Mouse (Mus musculus) cerebellum, postnatal 25 days (tissue): ENCODE measurements at regions not wholly inside any gene's neighbourhood (a gene's known extent, or its start where the extent isn't known, plus 50 kb on each side); places are given as distances from the start of the nearest gene placed in this dataset.

ENCODE experiments used
- DNase-seq, 2 experiments: peaks; one replicate each; pipeline ENCODE4 v3.0.0; 2021; ENCODE audit warnings: mixed read lengths in 2 of 2

DNA sequence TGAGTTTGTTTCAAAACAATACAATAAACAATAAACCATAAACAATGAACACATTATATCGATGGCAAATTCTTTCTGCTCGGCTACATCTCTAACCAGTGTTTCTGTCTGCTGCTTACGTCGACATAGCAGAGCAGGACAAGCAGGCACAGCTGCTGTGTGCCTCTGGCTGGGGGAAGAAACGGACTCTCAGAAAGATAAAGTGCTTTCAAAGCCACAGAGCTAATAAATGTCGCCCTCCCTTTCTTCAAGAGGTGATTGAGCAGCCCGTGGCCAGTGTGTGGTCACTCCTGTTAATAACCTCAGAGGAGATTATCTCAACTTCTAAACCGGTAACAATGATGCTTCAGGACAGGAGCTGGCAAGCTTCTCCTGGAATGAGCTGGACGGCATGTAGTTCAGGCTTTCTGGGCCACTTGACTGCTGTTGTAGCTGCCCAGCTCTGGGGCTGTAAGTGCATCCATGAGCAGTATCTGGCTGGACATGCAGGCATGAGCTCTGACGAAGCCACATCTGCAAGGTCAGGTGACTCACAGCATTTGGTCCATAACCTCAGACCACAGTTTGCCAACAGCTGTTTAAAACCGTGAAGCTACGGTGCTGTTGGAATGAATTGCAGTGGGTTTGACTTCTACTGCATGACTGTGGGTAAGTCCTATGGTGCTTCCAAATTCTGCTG, 55.6 kb downstream of the Evx1 start:
- no peak for DNase-seq

GRCm38 (mm10) chr6:52370806-52371360, 57.6 kb downstream of the Evx1 start:
- no peak for DNase-seq

- no peak for DNase-seq
Observed at GRCm38 (mm10) chr6:52379146-52379545, 65.8 kb downstream of the Evx1 start.

GRCm38 (mm10) chr6:52379588-52379987, 66.3 kb downstream of the Evx1 start:
- no peak for DNase-seq

DNA sequence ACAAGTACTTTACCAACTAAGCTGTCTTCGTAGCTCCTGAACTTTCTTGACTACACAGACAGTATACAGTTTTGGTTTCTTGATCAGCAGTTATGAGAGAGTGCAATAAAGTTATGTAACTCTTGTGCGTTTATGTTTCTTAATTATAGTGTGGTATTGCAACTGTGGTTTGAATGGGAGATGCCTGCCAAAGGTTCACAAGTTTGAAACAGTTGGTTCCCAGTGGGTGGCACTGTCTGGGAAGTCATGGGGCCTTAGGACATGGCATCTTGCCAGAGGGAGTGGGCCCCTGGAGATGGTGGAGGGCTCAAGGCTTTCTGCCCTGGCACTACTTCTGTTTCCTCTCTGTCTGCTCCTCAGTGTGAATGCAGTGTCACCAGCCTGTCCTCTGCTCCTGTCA, 71.7 kb downstream of the Evx1 start:
- no peak for DNase-seq

DNA sequence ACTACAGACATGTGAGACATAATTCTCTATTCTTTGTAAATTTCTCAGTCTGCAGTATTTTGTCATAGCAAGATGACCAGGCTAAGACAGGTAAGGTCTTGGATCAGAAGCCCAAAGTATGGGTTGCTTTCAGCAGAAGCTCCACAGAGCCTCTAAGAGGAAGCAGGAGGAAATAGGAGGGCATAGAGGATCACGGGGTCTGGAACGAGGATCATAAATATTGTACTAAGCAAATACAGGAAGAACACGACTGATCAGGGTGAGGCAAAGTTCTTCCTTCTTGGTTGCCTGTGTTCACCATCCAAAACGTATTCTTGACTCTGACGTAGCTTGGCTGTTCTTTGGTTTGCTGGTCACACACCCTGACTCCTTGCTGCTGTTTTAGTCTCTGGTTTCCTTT, 88.1 kb downstream of the Evx1 start:
- no peak for DNase-seq

DNA sequence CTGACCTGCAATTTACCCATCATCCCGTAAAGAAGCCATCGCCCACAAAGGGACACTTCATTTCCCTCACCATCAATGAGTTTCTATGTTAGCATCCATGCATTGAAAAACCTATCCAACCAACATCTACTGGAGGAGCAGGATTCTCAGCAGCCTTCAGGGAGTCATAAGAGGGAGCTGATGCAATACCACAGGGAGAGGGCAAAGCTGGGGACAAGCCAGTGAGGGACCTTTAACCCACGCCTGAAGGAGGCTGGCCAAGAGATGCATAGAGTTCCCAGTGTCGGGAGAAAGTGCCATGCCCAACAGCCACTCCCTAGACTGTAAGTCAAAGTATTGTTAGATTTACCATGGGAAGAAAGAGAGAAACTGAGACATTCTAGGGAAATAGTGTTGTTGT, 96.7 kb downstream of the Evx1 start:
- no peak for DNase-seq

DNA sequence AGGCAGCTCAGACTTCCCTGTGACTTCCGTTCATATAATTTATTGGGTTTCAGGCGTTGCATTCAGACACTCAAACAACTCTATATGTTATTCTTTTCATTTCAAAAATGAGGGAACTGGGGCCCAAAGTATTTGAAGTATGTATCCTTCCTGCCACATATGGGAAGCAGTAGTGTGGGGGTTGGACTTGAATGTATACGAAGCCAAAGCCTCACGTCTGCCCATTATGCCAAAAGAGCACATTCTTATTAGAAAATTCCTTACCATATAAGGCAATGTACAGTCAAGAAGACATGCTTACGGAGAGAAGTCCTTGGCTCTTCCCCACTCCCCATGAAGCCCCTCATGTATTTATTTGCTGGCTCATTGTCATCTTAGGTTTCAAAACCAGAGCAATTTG, 97.4 kb downstream of the Evx1 start:
- no peak for DNase-seq

DNA sequence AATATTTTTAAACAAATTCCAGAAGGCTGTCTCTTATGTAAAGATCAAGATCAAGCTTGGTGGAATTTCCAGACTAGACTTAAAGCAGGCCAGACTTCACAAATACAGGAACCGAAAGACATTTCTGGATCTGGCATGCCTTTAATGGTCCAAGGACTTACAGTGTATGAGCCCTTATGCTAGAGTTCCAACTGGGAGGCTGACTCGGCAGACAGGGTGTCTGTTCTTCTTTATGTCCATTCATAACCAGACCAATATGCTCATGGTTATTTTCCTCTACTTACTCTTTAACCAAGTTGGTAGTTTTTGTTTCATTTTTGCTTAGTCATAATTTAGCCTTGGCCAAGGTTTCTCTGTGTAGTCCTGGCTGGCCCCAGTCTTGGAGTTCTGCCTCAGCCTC, 98.0 kb downstream of the Evx1 start:
- DNase-seq, result no peak

- DNase-seq, result no peak
Observed at GRCm38 (mm10) chr6:52413639-52414038, 100.3 kb downstream of the Evx1 start.

GRCm38 (mm10) chr6:52415341-52415946, 102.1 kb downstream of the Evx1 start:
- DNase-seq, result no peak

DNA sequence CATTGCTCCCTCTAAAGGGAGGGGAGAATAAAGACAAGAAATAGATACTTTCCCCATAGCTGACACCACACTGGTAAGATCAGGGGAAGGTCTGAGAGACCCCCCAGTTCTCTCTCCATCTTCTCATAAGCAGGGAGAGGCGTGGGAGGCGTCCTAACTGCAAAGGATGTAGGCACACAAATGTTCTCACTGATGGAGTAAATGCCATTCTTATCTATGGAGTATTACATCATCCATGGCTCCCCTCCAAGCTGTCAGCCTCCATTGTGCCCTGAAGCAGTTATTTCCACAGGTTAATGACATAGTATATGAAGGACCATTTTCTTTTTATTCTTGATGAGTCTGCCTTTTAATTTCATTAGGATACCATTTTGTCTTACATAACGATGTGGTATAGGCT, 103.2 kb downstream of the Evx1 start:
- no peak for DNase-seq

DNA sequence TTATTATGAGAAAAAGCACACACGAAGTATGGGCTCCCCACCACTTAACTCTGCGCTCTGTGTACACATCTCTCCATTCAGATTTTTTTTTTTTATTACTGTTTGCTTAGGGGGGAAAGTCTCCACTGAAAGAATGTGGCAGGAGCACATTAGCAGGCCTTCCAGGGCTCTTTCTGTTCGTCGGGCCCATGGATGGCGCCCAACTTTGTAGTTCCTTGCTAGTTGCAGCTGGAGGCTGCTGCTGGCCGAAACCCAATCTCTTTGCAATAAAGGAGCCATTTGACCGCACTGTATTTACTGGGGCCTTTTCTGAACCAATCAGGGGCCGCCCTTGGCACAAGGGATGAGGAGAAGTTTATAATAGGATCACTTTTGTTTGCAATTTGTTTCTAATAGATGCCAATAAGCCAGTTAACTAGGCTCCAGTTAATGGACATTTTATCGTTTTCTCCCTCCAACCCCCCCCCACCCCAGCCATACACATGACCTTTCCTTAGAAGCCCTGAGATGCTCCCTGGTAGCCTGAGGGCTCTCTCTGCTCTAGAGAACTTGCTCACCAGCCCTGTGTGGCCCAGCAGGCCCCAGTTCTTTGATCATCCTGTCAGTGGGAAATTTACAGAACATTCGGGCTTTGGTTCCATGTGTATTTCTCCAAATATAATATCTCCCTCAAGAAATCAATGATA, 104.3 kb downstream of the Evx1 start:
- DNase-seq, result peak in 1 of 2 experiments; percentile 4

GRCm38 (mm10) chr6:52418451-52419170, 105.3 kb downstream of the Evx1 start:
- no peak for DNase-seq

GRCm38 (mm10) chr6:52420276-52420970, 107.1 kb downstream of the Evx1 start:
- DNase-seq, result no peak

DNA sequence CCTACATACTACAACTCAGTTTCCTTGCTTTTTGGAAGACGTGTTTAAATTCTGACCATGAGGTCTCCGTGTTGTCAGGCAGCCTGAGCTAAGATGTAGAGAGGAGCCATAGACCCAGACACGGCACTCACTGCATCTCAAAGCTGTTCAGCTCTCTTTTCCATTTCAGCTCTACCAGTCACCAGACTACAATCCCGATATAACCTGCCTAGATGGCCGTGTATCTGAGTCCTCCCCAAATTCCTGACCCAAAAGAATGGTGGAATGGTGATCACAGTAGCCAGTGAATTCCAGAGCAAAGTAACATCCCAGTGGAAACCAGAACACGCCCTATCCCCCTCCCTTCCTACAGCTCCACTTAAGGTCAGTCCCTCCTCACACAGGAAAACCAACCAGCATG, 108.5 kb downstream of the Evx1 start:
- DNase-seq, result no peak

DNA sequence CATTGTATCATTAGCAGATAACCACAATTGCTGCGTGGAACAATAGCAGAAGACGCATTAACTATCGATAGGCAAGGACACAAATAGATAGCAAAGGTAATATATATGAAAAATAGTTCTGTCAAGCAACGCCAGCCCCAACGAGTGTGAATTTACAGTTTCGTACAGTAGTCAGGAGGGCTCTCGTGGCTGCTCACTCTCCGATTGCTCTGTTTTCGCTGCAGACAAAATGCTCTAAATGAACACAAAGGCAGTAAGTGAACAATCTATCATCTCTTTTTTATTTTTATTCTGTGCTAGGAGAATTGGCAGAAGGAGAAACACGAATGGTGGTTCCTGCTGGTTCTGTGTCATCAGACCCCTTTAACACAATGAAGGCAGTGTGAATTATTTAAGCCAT, 109.4 kb downstream of the Evx1 start:
- no peak for DNase-seq

DNA sequence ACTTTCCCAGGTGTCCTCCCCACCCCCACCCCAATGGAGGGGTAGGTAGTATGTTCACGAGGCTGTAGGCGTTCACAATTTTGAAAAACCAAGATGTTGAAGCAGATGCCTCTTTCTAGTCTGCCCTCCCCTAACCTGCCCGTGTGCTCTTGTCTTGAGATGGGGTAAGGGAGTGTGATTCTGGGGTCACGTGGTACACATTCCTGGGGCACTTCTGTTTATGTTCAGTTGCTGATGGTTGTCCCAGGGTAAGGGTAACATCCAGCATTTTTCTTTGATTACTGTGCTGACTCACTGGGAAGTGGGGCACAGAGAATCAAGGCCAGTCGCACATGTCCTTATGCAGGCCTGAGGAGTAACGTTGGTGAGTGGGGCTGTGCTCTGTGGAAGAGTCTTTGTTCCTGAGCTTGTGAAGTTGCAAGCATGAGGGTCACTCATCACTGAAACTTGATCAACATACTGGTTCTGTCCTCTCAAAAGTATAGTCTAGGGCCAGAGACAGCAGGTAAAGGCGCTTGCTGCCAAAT, 110.3 kb downstream of the Evx1 start:
- no peak for DNase-seq

DNA sequence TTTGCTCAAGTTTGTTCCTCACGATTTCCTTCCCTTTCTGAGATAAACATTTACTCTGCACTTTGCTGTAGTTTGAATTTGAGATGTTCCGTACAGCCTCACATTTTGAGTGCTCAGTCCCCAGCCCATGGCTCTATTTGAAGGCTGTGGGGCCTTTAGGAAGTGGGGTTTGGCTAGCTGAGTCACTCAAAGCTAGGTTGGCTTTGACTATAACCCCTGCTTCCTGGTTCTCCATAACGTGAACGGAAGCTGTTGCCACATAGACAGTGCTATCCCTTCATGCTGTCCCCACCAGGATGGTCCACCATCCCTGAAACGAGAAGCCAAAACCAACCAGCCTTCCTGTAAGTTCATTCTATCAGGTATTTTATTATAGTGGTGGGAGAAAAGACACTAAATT, 111.1 kb downstream of the Evx1 start:
- no peak for DNase-seq

- DNase-seq, result no peak
Observed at GRCm38 (mm10) chr6:52425082-52425481, 111.8 kb downstream of the Evx1 start.

GRCm38 (mm10) chr6:52428489-52429203, 115.3 kb downstream of the Evx1 start:
- no peak for DNase-seq

DNA sequence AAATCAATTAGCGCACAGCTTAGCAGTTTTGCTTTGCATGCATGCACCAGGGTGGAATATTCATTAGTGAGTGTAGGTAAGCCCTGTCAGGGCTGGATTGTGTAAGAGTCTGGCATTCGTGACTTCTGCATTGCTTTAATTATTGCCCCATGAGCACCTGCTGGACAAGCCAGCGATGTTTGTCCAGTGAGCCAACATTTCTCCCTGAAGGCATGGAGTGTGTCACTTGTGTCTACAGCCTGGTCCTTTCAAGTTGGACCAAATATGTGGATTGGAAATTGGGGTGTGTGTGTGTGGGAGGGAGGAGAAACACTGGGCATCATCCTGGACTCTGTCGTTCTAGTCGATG, 115.9 kb downstream of the Evx1 start:
- no peak for DNase-seq
